Mouse (Mus musculus) kidney, postnatal 4 days (tissue): ENCODE data around the gene Txnrd2.
A peak's percentile ranks its signal among the peaks of the same experiment; 100 is the strongest.

ENCODE experiments used
- DNase-seq, 2 experiments: peaks; one replicate each; pipeline ENCODE4 v3.0.0; 2021; ENCODE audit warnings: mixed read lengths in 2 of 2

The Txnrd2 gene

DNA sequence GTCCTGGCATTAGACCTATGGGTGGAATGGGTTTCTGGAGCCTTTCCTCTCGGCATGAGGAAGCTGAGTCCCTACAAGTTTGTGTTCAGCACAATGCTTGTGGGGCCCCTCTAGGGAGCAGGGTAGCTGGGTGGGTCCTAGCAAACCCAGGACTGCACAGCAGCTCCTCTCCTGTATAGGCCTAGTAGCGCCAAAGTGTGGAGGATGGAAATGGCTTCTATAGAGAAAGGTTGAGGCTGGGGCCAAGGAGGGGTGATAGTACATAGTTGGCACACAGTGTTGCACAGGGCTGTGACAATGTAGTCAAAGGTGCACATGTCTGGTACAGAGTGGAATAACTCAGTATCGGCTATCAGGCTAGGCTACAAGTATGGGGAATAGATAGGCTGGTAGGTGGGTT, 32.1 kb upstream of the Txnrd2 start:
- DNase-seq, result no peak

DNA sequence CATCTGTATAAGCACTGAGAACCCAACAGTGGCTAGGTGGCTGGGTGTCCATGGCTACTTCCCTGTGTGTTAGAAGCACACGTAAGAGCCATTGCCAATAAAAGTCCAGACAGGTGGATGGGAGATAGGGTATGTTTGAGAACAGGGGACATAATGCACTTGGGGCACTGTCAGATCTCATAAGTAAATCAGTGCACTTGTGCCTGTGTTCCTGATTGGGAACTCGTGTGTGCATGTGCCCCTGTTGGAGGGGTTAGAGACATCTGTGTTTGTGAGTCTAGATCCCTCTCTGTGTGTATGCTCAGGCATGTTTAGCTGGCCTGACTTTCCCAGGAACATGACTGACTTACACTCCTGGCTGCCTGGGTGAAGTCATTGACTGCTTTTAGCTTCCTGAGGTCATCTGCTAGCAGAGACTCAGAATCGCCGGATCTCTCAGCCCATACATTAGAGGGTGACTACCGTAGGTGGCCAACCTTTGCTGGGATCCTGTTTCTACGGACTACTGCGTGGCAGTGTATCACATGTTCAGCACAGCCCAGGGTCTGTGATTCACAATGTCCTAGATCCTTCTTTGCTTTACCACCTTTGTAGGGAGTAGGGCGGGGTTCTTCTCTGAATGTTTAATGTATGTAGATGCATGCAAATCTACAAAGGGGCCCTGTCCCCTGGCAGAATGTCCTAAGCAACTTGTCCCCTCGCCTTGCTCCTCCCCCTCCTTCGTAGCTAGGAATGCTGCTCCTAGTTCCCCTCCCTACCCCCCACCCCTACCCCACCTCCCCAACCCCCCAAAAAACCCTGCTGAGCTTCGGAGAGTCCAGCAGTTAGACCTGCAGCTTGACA, 31.2 kb upstream of the Txnrd2 start:
- no peak for DNase-seq

DNA sequence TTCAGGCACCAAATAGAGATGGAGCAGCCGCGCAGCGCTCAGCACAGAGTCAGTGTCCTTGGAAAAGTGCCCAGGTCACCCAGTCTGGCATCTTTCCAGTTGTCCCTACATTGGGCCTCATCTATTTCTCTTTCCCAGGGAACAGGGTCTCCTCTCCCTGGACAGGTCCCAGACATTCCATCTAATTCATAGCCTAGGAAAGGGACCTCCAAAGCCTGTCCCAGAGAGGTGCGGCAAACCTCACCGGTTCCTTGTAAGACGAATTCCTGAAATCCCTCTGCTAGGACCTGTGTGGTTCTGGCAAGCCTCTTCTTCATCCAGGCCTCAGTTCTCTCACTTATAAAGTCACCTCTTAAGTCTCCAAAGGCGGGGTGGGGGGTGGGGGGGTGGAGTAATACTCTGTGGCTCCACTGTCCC, 30.6 kb upstream of the Txnrd2 start:
- peak; percentile 74 to 75 for DNase-seq

DNA sequence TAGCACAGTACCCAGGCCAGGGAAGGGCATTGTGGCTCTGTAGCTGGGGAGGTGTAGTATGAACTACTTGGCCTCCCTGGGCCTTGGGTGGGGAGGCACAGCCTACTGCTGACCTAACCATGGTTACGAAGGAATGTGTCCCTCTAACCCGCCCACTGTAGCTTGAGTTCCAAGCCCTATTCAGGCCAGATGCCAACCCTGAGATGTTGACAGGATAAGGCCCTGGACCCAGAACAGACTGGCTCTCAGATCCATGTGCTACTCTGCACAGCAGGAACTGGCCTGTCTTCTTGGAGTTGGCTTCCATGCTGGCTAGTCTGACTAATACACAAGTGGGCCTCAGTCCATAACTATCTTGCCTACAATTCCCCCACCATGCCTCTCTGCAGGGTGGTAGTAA, 30.0 kb upstream of the Txnrd2 start:
- DNase-seq, result peak; percentile 47 to 58

DNA sequence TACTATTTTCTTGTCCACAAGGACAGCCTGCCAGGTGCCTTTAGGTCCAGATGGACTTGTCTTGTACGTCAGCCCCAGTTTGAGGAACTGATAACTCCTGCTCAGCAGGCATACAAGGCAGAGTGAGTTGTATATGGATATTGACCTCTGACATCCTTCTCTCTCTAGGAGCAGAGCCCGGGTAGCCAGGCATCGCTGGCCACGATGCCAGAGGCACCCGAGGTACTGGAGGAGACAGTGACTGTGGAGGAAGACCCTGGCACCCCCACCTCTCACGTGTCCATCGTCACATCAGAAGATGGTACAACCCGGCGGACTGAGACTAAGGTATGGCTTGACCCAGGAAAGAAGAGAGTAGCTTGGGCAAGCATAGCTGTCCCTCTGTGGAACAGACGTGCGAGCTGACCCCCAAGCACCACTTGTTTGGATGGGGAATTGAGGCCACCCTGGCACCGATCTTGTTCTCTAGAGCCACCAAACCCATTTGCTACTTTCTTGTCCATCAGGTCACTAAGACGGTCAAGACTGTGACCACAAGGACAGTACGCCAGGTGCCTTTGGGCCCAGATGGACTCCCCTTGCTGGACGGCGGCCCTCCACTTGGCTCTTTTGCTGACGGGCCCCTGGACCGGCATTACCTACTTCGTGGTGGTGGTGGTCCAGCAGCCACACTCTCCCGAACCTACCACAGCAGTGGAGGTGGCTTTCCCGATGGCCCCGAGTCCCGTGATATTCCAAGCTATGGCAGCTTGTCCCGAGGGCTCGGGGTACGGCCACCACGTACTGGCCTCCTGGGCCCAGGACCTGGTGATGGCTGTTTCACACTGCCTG, 29.2 kb upstream of the Txnrd2 start:
- no peak for DNase-seq

DNA sequence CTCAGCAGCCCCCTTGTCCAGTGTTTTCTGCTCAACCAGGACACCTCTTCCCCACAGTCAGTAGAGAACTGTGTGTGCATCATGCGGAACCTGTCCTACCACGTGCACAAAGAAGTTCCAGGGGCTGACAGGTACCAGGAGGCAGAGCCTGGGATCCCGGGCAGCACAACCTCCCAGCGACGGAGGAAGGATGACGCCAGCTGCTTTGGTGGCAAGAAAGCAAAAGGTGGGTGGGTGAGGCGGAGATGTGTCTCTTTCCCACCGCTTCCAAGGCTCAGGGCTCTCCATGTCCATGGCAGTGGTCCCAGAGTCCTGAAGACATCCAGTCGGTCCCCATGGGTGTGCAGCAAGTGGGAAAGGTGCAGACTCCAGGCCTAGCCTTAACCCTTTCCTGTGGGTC, 26.2 kb upstream of the Txnrd2 start:
- DNase-seq, result no peak

DNA sequence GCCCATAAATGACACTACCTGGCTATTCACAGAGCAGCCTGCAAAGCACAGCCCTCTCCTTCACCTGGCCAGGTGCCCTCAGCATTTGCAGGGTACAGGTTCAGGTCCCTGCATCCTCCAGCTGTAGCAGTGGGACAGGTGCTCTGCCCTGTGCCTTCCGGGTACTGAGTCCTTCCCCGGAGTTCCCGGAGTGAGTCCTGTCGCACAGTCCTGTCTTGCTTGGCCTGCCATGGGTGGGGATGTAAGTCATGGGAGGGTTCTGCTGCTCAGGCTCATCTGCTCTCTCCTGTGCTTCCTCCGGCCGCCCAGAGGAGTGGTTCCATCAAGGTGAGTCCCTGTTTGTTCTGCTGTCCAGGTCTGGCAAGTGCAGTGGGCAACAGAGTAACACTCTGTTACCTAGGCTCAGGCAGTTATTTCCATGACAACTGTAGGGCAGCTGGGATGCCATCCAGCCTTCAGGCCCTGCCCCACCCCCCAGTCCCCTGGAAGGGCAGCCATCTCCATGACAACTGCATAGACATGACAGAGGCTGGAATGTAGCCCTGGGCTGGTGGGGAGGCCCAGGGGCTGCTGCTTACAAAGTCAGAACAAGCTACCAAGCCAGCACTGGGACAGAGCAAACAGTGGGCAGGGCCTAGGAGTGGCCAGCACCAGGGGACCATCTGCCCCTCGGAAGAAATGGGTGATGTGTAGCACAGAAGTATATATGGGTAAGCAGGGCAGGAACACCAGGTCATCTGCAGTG, 25.5 kb upstream of the Txnrd2 start:
- DNase-seq, result peak in 1 of 2 experiments; percentile 58

DNA sequence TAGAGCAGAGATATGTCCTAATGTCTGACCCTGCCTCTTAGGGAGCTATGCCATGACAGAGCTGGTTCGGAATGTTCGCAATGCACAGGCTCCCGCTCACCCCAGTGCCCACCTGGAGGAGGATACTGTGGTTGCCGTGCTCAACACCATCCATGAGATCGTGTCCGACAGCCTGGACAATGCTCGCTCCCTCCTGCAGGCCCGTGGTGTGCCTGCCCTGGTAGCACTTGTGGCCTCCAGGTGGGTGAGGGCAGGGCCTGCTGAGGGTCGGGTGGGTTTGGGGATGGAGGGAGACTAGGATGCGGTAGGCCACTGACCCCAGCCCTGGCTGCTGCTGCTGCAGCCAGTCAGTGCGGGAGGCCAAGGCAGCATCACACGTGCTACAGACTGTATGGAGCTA, 22.9 kb upstream of the Txnrd2 start:
- no peak for DNase-seq

DNA sequence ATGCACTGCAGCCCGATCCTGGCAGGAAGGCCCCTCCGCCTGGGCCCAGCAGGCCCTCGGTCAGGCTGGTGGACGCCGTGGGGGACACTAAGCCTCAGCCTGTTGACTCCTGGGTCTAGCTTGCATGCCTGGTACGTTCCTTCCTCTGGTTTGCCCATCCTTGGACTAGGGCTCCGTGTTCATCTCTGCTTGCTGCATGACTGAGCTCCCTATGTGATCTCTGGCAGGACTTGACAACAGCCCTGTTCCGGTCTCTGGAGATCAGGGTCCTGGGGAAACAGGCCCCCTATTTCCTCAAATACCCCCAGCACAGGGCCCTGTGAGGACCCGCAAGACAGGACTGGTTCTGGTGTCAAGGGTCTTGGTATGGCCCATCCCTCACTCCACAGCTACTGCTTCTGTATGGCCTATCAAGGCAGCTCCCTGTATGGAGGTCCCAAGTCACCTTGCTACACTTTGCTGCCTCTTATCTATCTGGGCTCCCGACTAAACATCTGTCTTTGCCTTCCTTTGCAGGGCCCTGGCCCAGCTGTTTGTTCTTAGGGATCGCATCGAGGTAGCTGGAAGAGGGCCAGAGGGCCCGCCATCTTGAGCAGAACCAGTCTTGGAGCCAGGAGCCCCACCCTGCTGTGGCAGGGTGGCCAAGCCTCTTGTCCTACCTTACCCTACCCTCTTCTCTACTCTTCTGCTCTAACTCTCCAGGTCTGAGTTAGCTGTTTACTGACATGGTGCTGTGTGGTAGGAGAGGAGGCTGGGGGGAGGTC, 20.9 kb upstream of the Txnrd2 start:
- DNase-seq, result no peak

DNA sequence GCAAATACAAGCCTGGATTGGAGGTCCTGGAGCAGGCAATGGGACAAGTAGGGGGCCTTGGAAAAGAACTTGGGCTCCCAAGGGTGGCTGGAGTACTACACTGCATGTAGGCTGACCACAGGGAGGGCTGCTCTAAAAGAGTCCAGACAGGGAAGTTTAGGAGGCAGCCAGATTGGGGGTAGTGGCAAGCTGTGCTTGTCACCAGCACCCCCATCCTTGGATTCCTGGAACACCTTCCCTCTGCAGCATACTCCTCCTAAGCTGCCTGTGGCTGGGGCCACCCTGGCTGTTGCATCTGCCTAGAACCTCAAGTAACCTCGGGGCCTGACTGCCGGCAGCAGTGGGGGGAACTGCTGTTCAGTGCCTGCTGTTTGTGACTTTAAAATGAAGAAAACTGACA, 20.3 kb upstream of the Txnrd2 start:
- no peak for DNase-seq

DNA sequence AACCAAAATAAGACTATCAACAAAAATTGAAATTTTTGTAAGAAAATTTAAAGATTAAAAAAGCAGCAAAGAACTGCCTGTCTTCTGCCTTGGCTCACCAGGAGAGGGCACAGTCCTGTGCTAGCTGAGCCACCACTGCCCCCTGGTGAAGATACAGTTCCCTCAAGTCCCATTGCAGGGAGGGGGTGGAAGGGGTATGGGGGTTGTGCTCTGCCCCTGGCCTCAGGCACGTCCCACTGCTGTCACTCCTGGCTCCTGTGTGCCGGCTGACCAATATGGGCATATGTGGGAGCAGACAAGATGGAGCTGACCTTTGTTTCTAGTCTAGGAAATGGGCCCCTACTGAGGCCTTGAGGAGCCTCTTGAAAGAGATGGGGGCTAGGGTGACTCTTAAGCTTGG, 19.9 kb upstream of the Txnrd2 start:
- DNase-seq, result peak; percentile 74 to 81

DNA sequence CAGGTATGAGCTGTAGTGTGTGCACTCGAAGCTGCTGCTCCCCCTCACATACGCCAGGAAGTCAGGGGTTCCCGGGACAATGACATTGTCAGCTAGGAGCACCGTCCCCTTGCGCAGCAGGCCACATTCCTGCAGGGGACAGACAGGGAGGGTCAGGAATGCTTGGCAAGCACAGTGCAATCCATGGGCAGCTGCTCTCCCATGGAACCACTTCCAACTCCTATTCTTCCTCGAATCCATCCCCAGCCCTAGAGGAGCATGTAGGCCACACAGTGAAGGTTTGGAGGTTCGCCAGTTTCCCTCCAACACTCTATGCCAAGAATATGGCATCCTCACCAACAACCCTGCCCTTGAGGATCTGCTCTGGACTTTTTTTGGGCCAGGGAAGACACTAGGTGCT, 18.3 kb upstream of the Txnrd2 start:
- DNase-seq, result no peak

DNA sequence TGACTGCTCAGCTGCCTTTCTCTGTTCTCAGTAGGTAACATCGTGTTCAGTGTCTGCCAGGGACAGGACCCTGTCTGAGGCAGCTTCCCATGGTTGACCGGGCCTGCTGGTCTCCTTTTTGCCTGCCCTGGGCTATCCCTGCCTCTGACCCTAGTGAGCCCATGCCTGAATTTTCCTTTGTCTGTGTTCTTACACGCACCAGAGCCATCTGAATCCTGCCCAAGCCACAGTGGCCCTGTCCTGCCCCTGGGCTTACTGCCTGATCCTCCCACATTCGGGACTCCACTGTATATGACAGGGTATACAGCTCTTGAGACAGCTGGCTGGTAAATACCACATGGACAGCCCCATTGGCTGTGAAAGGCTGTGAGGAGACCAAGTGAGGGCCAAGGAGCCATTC, 16.4 kb upstream of the Txnrd2 start:
- no peak for DNase-seq

DNA sequence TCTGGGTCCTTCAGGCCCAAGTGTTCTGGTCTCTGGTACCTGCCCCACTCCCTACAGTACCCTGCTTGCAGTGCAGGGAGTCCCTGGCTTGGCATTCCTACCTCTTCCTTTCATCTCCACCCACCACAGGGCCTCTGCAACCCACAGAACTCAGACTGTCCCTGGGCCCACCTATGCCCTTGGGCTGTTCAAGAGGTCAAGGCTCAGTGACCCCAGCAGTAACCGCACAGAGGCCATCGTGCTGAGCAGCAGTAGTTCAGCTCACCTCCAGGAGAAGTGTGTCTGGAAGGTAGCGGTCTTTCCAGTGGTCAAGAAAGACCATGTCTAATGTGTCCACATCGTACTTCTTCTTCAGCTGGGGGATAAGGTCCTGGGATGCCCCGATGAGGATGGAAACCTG, 15.8 kb upstream of the Txnrd2 start:
- DNase-seq, result peak in 1 of 2 experiments; percentile 21

DNA sequence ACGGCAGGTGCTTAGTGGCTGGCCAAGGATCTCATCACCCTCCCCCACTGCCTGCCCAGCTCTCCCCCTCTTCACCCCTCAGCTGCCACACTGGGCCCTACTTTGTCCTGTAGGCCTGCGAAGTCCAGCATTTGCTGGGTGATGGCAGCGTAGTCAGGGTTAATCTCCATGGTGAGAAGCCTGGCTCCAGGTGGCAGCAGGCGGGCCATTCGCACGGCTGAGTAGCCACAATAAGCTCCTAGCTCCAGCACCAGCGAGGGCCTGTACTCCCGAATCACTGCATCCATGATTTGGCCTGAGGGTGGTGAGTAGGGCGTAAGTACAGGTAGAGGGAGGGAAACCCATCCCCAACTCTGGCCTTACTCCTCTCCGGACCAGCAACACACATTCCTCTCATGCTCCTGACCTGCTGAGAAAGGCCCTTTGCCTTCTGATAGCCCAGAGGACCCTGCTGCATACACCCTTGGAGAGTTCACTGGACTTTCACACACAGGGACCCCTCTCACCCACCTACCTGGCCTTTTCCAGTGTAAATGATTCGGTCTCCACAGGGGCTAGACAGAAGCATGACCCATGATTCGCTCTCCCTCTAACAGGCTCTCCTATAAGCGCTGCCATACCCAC, 15.0 kb upstream of the Txnrd2 start:
- DNase-seq, result peak; percentile 61 to 77

DNA sequence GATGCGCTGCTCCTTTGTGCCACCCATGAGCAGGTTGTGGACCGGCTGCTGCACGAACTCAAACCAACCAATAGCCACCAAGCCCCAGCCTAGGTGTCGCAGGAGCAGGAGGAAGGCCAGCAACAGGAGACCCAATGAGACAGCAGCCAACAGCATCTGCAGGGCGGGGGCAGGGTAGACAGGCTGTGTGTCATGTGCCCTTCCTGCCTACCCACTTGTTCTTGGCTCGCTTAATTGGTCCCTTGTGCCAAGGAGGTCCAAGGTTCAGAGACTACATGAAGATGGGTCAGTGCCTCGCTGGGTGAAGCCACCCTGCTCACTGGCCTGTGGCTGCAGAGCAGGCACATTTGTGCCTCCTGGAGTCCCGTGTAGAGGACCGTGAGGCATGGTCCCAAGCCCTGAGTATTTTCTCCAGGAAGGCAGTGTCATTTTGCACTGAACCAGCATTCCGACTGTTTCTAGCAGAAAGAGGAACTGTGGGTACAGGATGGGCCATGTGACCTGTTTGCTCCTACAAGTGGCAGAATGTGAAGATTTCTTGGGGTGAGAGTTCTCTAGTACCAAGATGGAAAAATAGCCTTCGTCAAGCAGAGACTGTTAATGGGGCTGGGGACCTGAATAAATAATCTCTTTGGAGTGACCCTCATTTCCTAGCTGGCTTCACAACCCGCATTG, 14.2 kb upstream of the Txnrd2 start:
- DNase-seq, result peak; percentile 61 to 78

DNA sequence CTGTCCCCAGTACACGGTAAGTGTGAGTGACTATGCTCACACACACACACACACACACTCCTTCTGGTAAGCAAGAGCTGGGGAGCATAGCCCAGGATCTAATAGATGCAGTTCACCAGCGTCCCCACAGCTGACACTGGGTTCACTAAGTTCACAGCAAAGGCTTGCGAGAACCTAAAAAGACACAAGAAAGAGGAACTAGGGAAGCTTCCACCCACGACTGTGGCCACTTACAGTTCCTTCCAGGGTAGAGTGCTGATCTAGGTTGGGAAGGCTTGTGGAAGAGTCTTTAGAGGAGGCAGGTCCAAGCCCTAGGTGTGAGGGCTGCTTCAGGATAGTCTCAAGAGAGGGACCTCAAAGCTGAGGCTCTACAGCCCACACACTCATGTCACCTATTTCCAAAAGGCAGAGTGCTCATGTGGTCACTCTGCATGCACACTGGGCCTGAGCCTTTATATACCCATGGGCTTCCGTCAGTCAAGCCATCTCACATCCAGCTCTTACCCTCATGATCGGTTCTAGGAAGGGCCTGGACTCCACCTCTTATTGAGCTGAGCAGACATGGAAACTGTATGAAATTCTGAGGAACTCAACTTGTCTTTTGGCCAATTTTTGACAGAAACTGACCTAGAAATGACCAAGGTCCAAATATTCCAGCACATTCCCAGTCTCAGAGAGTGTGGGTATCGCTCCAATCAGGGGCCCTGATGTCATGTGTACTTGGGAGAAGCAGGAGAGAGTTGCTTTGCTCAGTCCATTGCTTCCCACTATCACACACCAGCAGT, 13.0 kb upstream of the Txnrd2 start:
- peak in 1 of 2 experiments; percentile 10 for DNase-seq

DNA sequence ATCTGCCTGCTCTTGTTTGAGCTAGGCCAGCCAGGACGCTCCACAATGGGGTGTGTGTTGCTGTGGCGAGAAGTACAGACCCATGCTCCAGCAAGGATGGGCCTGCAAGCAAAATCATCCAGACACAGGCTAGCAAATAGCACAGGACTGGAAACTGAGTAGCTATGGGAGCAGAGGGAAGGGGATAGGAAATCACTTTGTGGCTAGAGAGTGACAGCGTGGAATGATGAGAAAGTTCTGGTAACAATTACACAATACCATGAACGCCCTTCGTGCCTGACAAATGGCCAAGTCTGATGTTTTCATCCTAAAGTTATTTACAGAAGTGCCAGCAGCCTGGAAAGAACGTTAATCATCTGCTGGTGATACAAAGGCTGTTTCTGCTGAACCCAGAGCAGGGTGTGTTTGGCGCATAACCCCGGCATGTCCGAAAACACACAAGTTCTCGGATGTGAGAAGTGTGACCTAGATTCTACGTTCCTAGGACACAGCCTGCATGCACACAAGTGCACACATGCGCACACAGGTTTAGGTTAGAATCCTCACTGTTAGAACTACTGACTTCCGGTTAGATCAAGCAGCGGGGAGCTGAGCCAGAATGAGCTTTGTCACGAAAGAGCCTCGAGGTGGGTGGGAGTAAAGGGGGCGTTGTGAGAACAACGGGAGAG, 10.0 kb upstream of the Txnrd2 start:
- DNase-seq, result peak; percentile 40 to 68

DNA sequence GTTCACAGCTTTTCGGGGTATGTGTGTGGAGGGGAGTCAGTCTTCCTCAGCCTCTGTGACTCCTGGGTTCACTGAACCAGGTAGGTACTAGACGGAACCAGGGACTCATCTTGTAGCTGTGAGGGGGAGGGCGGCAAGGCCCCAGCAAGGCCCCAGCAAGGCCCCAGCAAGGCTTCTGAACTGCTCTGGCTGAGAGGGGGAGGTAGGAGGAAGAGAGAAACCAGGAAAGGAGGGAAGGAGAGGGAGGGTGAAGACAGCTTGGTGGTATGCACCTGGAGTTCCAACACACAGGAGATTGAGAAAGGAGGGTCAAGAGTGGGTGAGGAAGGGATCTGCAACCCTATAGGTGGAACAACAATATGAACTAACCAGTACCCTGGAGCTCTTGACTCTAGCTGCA, 9.3 kb upstream of the Txnrd2 start:
- DNase-seq, result peak in 1 of 2 experiments; percentile 41

DNA sequence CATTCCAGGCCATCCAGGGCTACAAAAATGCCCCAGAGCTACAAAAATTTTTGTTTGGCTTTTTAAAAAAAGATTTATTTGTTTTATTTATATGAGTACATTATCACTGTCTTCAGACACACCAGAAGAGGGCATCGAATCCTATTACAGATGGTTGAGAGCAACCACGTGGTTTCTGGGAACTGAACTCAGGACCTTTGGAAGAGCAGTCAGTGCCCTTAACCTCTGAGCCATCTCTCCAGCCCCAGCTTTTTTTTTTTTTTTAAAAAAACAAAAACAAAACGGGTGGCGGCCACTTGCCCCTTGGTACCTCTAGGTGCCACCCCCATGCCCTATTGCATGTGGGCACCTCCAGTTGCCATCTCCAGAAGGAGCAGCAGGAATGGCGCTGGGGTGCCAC, 8.7 kb upstream of the Txnrd2 start:
- no peak for DNase-seq
